Mouse (Mus musculus) CH12.LX (cell line): Measurements from ENCODE around the gene Uchl5. TPM values are rescaled to one million over a fixed set of nuclear protein-coding genes. Genes with fewer than 3 reads are reported as not detected.

Experiments used
- DNase-seq: peaks from one replicate; pipeline ENCODE4 v3.0.0-alpha.2; 2013; ENCODE audit errors: extremely low read depth
- H3K27ac ChIP-seq: 2 replicates; pipeline ENCODE4 v1.5.1; 2012; ENCODE audit warnings: low read depth, mild to moderate bottlenecking, control low read depth, moderate library complexity; ENCODE audit not compliant: insufficient read depth
- H3K27me3 ChIP-seq: replicated peaks from 2 replicates; pipeline ENCODE3; 2012; ENCODE audit warnings: inconsistent platforms
- H3K36me3 ChIP-seq, 2 experiments: replicated peaks in 1 of 2; 2 replicates each; pipeline versions ENCODE3 to v1.6.1; 2012; ENCODE audit warnings: inconsistent platforms in 1 of 2, low read length in 1 of 2, mild to moderate bottlenecking in 1 of 2, mixed read lengths in 1 of 2, moderate library complexity in 1 of 2; ENCODE audit not compliant: control insufficient read depth in 1 of 2, insufficient read depth in 1 of 2
- H3K4me1 ChIP-seq, 2 experiments: 2 replicates each; pipeline ENCODE4 v1.6.1; 2012; ENCODE audit warnings: inconsistent platforms in 1 of 2, moderate library complexity in 1 of 2; ENCODE audit not compliant: insufficient read depth in 2 of 2, control insufficient read depth in 1 of 2
- H3K4me2 ChIP-seq: 2 replicates; pipeline ENCODE4 v1.6.1; 2012; ENCODE audit warnings: low read depth, mild to moderate bottlenecking, control low read depth; ENCODE audit not compliant: poor library complexity, insufficient read depth, severe bottlenecking
- H3K4me3 ChIP-seq, 3 experiments: fragments of 150-350 bp in 1 of 3; sonication (generic) in 1 of 3; replicated peaks in 1 of 3; 2 replicates each; pipeline versions ENCODE3 to v1.5.1; 2011 to 2012; ENCODE audit warnings: low read depth in 2 of 3, low read length in 2 of 3, mild to moderate bottlenecking in 2 of 3, moderate library complexity in 2 of 3, control low read depth in 1 of 3, improper control_type of control experiment in 1 of 3, inconsistent platforms in 1 of 3, mixed read lengths in 1 of 3; ENCODE audit not compliant: poor library complexity in 1 of 3
- H3K79me2 ChIP-seq: replicated peaks from 2 replicates; pipeline ENCODE4 v1.6.1; 2012; ENCODE audit warnings: mild to moderate bottlenecking, moderate library complexity; ENCODE audit not compliant: control insufficient read depth, poor library complexity, insufficient read depth, severe bottlenecking; ENCODE audit errors: extremely low read depth
- H3K9ac ChIP-seq: 2 replicates; pipeline ENCODE4 v1.6.1; 2012; ENCODE audit warnings: low read depth, mild to moderate bottlenecking, control low read depth, moderate library complexity; ENCODE audit not compliant: insufficient read depth
- H3K9me3 ChIP-seq: replicated peaks from 2 replicates; pipeline ENCODE3; 2012; ENCODE audit warnings: low read length, inconsistent platforms, mixed read lengths
- E2F4 ChIP-seq: IDR thresholded peaks from 2 replicates; pipeline ENCODE4 v1.6.1; 2011; ENCODE audit warnings: low read depth, low read length, improper control_type of control experiment; ENCODE audit not compliant: insufficient replicate concordance
- ELF1 ChIP-seq: IDR thresholded peaks from 2 replicates; pipeline ENCODE4 v1.6.1; 2014; ENCODE audit warnings: low read depth, mild to moderate bottlenecking, inconsistent platforms, low read length, improper control_type of control experiment
- RCOR1 ChIP-seq: conservative IDR thresholded peaks from 2 replicates; pipeline ENCODE4 v1.6.1; 2012; ENCODE audit warnings: low read depth, mild to moderate bottlenecking, inconsistent platforms, low read length, improper control_type of control experiment
- SIN3A ChIP-seq: IDR thresholded peaks from 2 replicates; pipeline ENCODE4 v1.6.1; 2012; ENCODE audit warnings: low read length, improper control_type of control experiment, inconsistent platforms
- dilution Hi-C: fragments of 300-500 bp; cut with MboI; formaldehyde crosslinking; loops from 2 replicates; pipeline ENCODE4 v1.14.3; 2020; ENCODE audit warnings: low sequenced_read_pairs; ENCODE audit not compliant: extremely low pct_unique_long_range_greater_than_20kb, extremely low pct_ligation_motif_present
- in situ Hi-C: fragments of 300-500 bp; cut with MboI; formaldehyde crosslinking; loops from 3 replicates; pipeline ENCODE4 v1.14.3; 2019; ENCODE audit warnings: low sequenced_read_pairs, low pct_ligation_motif_present, low pct_unique_long_range_greater_than_20kb, mixed read lengths
- polyA plus RNA-seq: library from polyadenylated mRNA; unstranded; fragments of >175 nt; gene quantifications from 2 replicates; pipeline ENCODE4 v1.2.1, GENCODE M21; 2012; ENCODE audit warnings: low read depth; ENCODE audit not compliant: insufficient read length
- total RNA-seq, 2 experiments: library from RNA; depleted of rRNA; stranded (reverse); fragments of 300-350 nt in 1 of 2; fragments of >200 nt in 1 of 2; gene quantifications; 2 replicates each; pipeline ENCODE4 v1.2.3; 2012 to 2014

Gene Uchl5
- total and polyA plus RNA-seq, 3 experiments, result 46.4 to 111 (median 54.3) TPM

DNA sequence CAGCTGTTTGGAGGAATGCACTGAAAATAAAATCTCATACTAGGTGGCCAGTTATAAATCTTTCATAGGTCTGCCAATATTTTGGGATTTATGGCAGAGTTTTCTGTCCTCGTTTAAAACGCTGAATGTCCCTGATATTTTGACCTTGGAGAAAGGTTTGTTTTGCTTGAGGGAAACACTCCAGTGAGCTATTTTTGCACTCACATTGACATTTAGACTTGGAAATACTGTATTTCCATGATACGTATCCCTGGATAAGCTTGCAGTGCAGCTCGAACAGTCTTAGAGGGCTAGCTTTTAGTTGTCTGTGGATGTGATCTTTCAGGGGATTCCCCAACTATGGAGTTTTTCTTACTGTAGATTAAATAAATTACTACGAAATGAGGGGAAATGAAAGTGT, 78.6 kb downstream of the Uchl5 start:
- Histone ChIP-seq H3K4me3 (no peak overlapping the region), H3K27ac (no peak overlapping the region), H3K79me2 (no peaks in the 10 kb centered on the region), H3K27me3 (no peaks in the 10 kb centered on the region), H3K4me2 (no peak overlapping the region), H3K4me1 (no peaks in the 10 kb centered on the region), H3K9me3 (no peaks in the 10 kb centered on the region), H3K36me3 (no peaks in the 10 kb centered on the region), H3K9ac (no peak overlapping the region)
- in situ Hi-C loops, result no loop called here
- TF ChIP-seq SIN3A (no peak), ELF1 (no peak), RCOR1 (no peak), E2F4 (no peak)
- no peak for DNase-seq
- dilution Hi-C loops, result no loop called here

Other genes with a start within 250 kb of the Uchl5 start
- 0.04 TPM in 2 replicates for gene B3galt2, start 136.6 kb upstream of the Uchl5 start, total RNA-seq (2012; rRNA removed)
- gene B3galt2, start 136.6 kb upstream of the Uchl5 start, total RNA-seq (2014; rRNA removed), result not detected in 2 replicates
- gene B3galt2, start 136.6 kb upstream of the Uchl5 start, polyA plus RNA-seq, result not detected in 2 replicates
- gene Cdc73, start 74.4 kb upstream of the Uchl5 start, total RNA-seq (2012; rRNA removed), result 13.4 and 16.7 TPM in 2 replicates
- 18.0 and 21.5 TPM in 2 replicates for gene Cdc73, start 74.4 kb upstream of the Uchl5 start, total RNA-seq (2014; rRNA removed)
- gene Cdc73, start 74.4 kb upstream of the Uchl5 start, polyA plus RNA-seq, result 84.8 and 85.0 TPM in 2 replicates
- 31.6 and 32.9 TPM in 2 replicates for gene Glrx2, start 60.9 kb upstream of the Uchl5 start, total RNA-seq (2012; rRNA removed)
- gene Glrx2, start 60.9 kb upstream of the Uchl5 start, total RNA-seq (2014; rRNA removed), result 28.0 and 30.3 TPM in 2 replicates
- gene Glrx2, start 60.9 kb upstream of the Uchl5 start, polyA plus RNA-seq, result 51.4 and 63.6 TPM in 2 replicates
- gene Trove2, start 204 bp upstream of the Uchl5 start, total RNA-seq (2012; rRNA removed), result 7.0 and 7.5 TPM in 2 replicates
- 6.6 and 8.4 TPM in 2 replicates for gene Trove2, start 204 bp upstream of the Uchl5 start, total RNA-seq (2014; rRNA removed)
- gene Trove2, start 204 bp upstream of the Uchl5 start, polyA plus RNA-seq, result 3.4 and 3.8 TPM in 2 replicates
- gene Rgs2, start 226.9 kb downstream of the Uchl5 start, total RNA-seq (2012; rRNA removed), result 3.2 and 3.4 TPM in 2 replicates
- gene Rgs2, start 226.9 kb downstream of the Uchl5 start, total RNA-seq (2014; rRNA removed), result 10.8 and 11.0 TPM in 2 replicates
- gene Rgs2, start 226.9 kb downstream of the Uchl5 start, polyA plus RNA-seq, result 13.1 and 14.7 TPM in 2 replicates